Mouse (Mus musculus): ENCODE data around the gene Olfr1226. TPM values are rescaled to one million over a fixed set of nuclear protein-coding genes. Genes with fewer than 3 reads are reported as not detected.
"Not testable (repeated sequence)": the region's sequence is repeated elsewhere in the genome, so short reads cannot be mapped to it uniquely, and the experiment has no call there.

Gene Olfr1226
- total RNA-seq (2021), result not detected in 2 replicates
- long read RNA-seq, experiment 1, result 0 reads
- long read RNA-seq, experiment 2, result 0 reads

DNA sequence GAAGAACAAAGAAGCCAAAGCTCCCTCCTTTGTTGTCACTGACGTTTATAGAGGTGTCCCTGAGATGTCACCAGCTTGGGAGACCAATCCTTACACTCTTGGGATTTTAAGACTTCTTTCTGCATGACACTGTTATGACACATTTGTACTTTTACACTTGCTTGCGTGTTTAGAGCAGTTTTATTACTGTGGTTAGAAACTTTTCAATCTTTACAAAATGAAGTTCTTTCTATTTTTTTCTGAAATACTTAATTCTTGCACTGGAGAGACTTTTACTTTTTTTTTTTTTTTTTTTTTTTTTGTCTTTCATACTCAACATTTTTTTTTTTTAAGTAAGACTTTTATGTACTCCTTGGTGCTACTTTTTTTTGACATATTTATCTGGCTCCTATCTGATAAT, at the start of gene Olfr1226:
Gene Olfr1226 (minus strand): TSS at position 101 of the 400 bp plus-strand sequence.
- no peak for DNase-seq

DNA sequence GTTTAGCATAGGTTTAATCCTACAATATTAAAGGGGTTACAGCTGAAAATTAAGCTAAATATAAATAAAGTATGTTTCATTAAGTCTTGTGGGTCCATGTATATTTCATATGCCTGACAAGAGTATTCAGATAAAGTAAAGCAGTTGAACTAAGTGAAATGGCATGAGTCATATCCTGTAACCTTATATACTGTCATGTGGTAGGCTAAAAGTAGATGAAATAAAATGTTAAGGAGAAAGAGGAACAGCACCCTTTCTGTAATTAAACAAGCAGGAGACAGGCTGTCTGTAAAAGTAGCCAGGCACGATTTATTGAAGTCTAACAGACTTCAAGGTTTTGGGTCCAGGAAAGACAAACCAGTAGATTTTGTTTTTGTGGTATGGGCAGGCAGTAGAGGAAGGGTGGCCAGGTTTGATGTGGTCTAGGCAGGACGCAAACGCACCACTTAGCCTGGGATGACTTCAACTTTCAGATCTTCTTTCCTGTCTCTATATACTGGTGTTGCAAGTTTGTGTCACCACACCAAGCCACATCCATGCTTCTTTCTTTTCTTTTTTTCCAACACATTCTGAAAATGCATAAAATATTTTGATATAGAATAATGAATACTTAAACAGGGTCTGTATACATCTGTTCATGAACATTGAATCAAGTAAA, 3.4 kb downstream of the Olfr1226 start:
- no peak for DNase-seq

DNA sequence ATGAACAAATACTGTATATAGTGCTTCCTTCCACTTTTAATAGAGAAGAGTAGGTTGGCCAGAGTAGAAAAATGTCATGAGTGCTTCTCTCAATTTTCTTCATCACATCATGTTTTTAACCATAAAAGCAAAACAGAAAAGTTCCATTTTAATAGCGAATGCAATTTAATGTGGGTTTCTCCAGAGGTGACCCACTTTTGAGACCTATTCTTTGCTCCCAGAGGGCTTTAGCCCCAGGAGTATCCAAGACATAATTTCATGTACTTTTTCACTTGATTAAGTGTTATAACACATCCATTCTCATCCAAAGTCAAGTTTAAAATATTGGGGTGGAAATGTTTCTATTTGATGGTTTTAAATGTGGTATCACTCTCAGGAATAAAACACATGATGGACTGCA, 25.3 kb downstream of the Olfr1226 start, which contains the start of gene Olfr1225:
Gene Olfr1225 (minus strand): TSS at position 101 of the 400 bp plus-strand sequence.
- DNase-seq, result no peak

DNA sequence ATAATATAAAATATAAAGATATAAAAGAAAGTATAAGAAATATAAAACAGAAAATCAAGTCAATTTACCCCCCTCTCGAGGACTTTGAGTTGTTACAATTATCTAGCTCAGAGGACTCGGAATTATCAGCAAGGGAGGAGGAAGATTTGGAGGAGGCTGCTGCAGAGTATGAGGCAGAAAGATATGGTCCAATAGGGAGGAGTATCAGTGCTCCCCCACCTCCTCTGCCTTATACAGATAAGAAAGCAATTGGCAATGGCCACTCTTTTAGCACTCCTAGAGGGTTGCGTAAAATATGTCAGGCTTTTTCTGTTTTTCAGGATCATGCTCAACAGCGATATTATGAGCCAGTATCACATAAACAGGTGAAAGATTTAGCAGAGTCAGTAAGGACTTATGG, 35.1 kb downstream of the Olfr1226 start:
- DNase-seq, result not testable (repeated sequence)

DNA sequence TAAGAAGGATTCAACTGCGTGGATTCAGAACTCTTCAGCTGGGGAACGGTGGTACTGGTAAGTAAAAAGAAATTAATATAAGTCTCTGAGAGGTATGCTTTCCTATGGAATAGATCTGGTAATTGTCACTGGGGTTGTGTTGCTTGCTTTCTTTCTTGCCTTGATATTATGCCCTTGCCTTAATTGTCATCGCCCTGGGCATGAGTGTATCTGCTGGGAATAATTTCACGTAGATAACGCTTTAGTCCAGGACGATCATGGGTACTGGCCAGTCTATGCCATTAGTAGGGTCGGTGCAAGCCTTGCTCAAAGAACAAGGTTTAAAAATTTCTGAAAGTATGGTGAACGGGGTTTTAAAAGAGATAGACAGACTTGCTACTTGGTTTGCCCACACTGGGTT, 35.9 kb downstream of the Olfr1226 start, which contains the start of gene Olfr1224-ps1:
Gene Olfr1224-ps1 (minus strand): TSS at position 101 of the 400 bp plus-strand sequence.
- not testable (repeated sequence) for DNase-seq

DNA sequence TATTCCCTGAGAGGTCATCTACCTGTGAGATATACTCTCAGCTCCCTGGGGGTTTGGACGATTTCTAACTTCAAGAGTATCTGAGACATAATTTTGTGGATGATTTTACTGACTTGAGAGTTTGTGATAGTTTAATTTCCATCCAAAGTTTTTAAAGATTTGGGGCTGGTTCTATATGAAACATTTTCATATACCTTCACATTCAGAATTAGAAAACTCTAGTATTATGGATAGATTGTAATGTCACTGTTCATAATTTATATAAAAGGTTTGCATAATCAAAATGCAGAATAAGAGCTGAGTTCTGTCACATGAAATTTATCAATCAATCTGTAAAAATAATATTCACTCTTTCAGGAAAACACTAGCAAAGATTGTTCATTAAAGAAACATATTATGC, 48.4 kb downstream of the Olfr1226 start, which contains the start of gene Olfr1223:
Gene Olfr1223 (minus strand): TSS at position 101 of the 400 bp plus-strand sequence.
- DNase-seq, result no peak

Other genes starting within 250 kb of the Olfr1226 start
- gene Olfr1212, start 246.1 kb downstream of the Olfr1226 start, total RNA-seq (2021), result not detected in 2 replicates
- gene Gm13762, start 219.8 kb downstream of the Olfr1226 start, total RNA-seq (2021), result not detected in 2 replicates
- gene Olfr1214, start 207.4 kb downstream of the Olfr1226 start, total RNA-seq (2021), result not detected in 2 replicates
- gene Olfr1215, start 193.1 kb downstream of the Olfr1226 start, total RNA-seq (2021), result not detected in 2 replicates
- not detected in 2 replicates for gene Olfr1216, start 181.7 kb downstream of the Olfr1226 start, total RNA-seq (2021)
- gene Olfr1217, start 168.0 kb downstream of the Olfr1226 start, total RNA-seq (2021), result not detected in 2 replicates
- gene Olfr1218, start 138.9 kb downstream of the Olfr1226 start, total RNA-seq (2021), result not detected in 2 replicates
- not detected in 2 replicates for gene Olfr1219, start 116.5 kb downstream of the Olfr1226 start, total RNA-seq (2021)
- not detected in 2 replicates for gene Olfr1220, start 93.2 kb downstream of the Olfr1226 start, total RNA-seq (2021)
- gene Olfr1221, start 82.8 kb downstream of the Olfr1226 start, total RNA-seq (2021), result not detected in 2 replicates
- gene Olfr1222, start 67.0 kb downstream of the Olfr1226 start, total RNA-seq (2021), result not detected in 2 replicates
- not detected in 2 replicates for gene Olfr1223, start 48.5 kb downstream of the Olfr1226 start, total RNA-seq (2021)
- gene Olfr1224-ps1, start 36.0 kb downstream of the Olfr1226 start, total RNA-seq (2021), result not detected in 2 replicates
- gene Olfr1225, start 25.4 kb downstream of the Olfr1226 start, total RNA-seq (2021), result not detected in 2 replicates
- gene Olfr1228, start 54.0 kb upstream of the Olfr1226 start, total RNA-seq (2021), result not detected in 2 replicates
- gene Olfr1229, start 88.0 kb upstream of the Olfr1226 start, total RNA-seq (2021), result not detected in 2 replicates
- not detected in 2 replicates for gene Olfr1230, start 97.2 kb upstream of the Olfr1226 start, total RNA-seq (2021)
- not detected in 2 replicates for gene Olfr1231, start 107.0 kb upstream of the Olfr1226 start, total RNA-seq (2021)
- not detected in 2 replicates for gene Olfr1232, start 129.6 kb upstream of the Olfr1226 start, total RNA-seq (2021)
- gene Olfr1233, start 142.3 kb upstream of the Olfr1226 start, total RNA-seq (2021), result not detected in 2 replicates
- gene Olfr1234, start 164.8 kb upstream of the Olfr1226 start, total RNA-seq (2021), result not detected in 2 replicates
- gene Olfr1238, start 209.6 kb upstream of the Olfr1226 start, total RNA-seq (2021), result not detected in 2 replicates
- not detected in 2 replicates for gene Olfr1239, start 220.4 kb upstream of the Olfr1226 start, total RNA-seq (2021)
- not detected in 2 replicates for gene Olfr1240, start 243.0 kb upstream of the Olfr1226 start, total RNA-seq (2021)